In genomic region chr9:99468572-99468971, GRCm38 (mm10) we compare ENCODE assay signal across 18 mouse cellular contexts. TPM values are rescaled to one million over a fixed set of nuclear protein-coding genes. Genes with fewer than 3 reads are reported as not detected.
"Had no signal": no experiment of that assay in that cellular context is flagged by ENCODE, and none has a peak within 500 bp of the region (broad histone marks: within the 10 kb centered on the region; RNA-seq: fewer than 3 reads in every experiment).

No protein-coding gene starts in this region.

- DNase-seq: liver, postnatal 0 days; lung, adult 2 months; lung, postnatal 14 days; lung, postnatal 36 days; right cerebral cortex, postnatal 14 days; thymus, adult 18-20 months; thymus, postnatal 14 days; thymus, postnatal 36 days had no signal

- ATAC-seq: liver, postnatal 0 days; lung, postnatal 0 days; midbrain, embryonic 16.5 days had no signal

- H3K9me3 ChIP-seq: liver, embryonic 15.5 days; lung, embryonic 15.5 days; megakaryocyte, embryonic 14.5 days; midbrain, embryonic 12.5 days; neural tube, embryonic 12.5 days had no signal

- H3K27ac ChIP-seq: liver, embryonic 15.5 days; lung, embryonic 15.5 days; macrophage; midbrain, embryonic 12.5 days; neural tube, embryonic 12.5 days had no signal

- H3K4me2 ChIP-seq: liver, embryonic 15.5 days; lung, embryonic 15.5 days; midbrain, embryonic 12.5 days; neural tube, embryonic 12.5 days had no signal

- H3K4me3 ChIP-seq: liver, embryonic 15.5 days; lung, embryonic 15.5 days; megakaryocyte, embryonic 14.5 days; midbrain, embryonic 12.5 days; neural tube, embryonic 12.5 days had no signal

- H3K4me1 ChIP-seq: lung, embryonic 15.5 days; midbrain, embryonic 12.5 days; neural tube, embryonic 12.5 days had no signal

- H3K9ac ChIP-seq: liver, embryonic 15.5 days; liver, postnatal 0 days; lung, embryonic 15.5 days; midbrain, embryonic 12.5 days; neural tube, embryonic 12.5 days had no signal

- H3K36me3 ChIP-seq: liver, embryonic 15.5 days; lung, embryonic 15.5 days; midbrain, embryonic 12.5 days; neural tube, embryonic 12.5 days had no signal

- H3K27me3 ChIP-seq: liver, embryonic 15.5 days; lung, embryonic 15.5 days; midbrain, embryonic 12.5 days; neural tube, embryonic 12.5 days had no signal

RNA-seq across cellular contexts. Expression of gene Nme9, which starts 17.3 kb away (rescaled TPM):
- polyA plus RNA-seq: liver, embryonic 15.5 days; liver, postnatal 0 days; macrophage; midbrain, embryonic 12.5 days; neural tube, embryonic 12.5 days; neural tube, embryonic 14.5 days; stomach, embryonic 14.5 days had no signal
